Mouse (Mus musculus) neural tube, embryonic 13.5 days (tissue): Measurements from ENCODE around the gene Zfr2. TPM values are rescaled to one million over a fixed set of nuclear protein-coding genes. Genes with fewer than 3 reads are reported as not detected.

Experiments used
- ATAC-seq: fragments of 200-750 bp; cut with Nextera tagmentation; 2 replicates; pipeline ENCODE4 v1.8.0; 2017; ENCODE audit warnings: low read depth, mild to moderate bottlenecking, moderate TSS enrichment, moderate library complexity
- H3K27ac ChIP-seq: fragments of 300-500 bp; sonication (generic); replicated peaks from 2 replicates; pipeline ENCODE4 v1.5.1; 2015; ENCODE audit warnings: moderate library complexity, mild to moderate bottlenecking, inconsistent platforms
- H3K27me3 ChIP-seq: fragments of 300-500 bp; sonication (generic); 2 replicates; pipeline ENCODE4 v1.6.1; 2015; ENCODE audit warnings: mild to moderate bottlenecking, inconsistent platforms
- H3K36me3 ChIP-seq: fragments of 300-500 bp; sonication (generic); 2 replicates; pipeline ENCODE4 v1.6.1; 2015; ENCODE audit warnings: mild to moderate bottlenecking, inconsistent platforms
- H3K4me1 ChIP-seq: fragments of 300-500 bp; sonication (generic); replicated peaks from 2 replicates; pipeline ENCODE4 v1.6.1; 2015; ENCODE audit warnings: inconsistent platforms
- H3K4me2 ChIP-seq: fragments of 300-500 bp; sonication (generic); 2 replicates; pipeline ENCODE4 v1.6.1; 2015; ENCODE audit warnings: inconsistent platforms, mild to moderate bottlenecking, moderate library complexity
- H3K4me3 ChIP-seq: fragments of 300-500 bp; sonication (generic); 2 replicates; pipeline ENCODE4 v1.5.1; 2015; ENCODE audit warnings: mild to moderate bottlenecking, inconsistent platforms
- H3K9ac ChIP-seq: fragments of 300-500 bp; sonication (generic); 2 replicates; pipeline ENCODE4 v1.6.1; 2015; ENCODE audit warnings: moderate library complexity, mild to moderate bottlenecking, inconsistent platforms
- H3K9me3 ChIP-seq: fragments of 300-500 bp; sonication (generic); 2 replicates; pipeline ENCODE4 v1.6.1; 2016; ENCODE audit warnings: inconsistent platforms
- WGBS: fragments of 180-500 bp; shearing (Covaris S2); methylation state at CpG from one replicate; pipeline ENCODE4 v1.1.7; 2015; 5-methylcytosine and 5-hydroxymethylcytosine counted together
- polyA plus RNA-seq: library from polyadenylated mRNA; unstranded; fragments of >200 nt; fragmentation: Nextera tagmentation; extraction: Ambion mirVana; gene quantifications from 2 replicates; pipeline ENCODE4 v1.2.1, GENCODE M21; 2015

Zfr2 gene
- polyA plus RNA-seq, 1 experiment from 2014 or later: 21.7 TPM

- H3K9me3 ChIP-seq: peaks cover 7% of the 10 kb centered on the region; the same call in 1 of the 2 replicates
- no peak for ATAC-seq
- WGBS: 1% methylated on average over 62 of the region's 62 CpGs
- H3K27me3 ChIP-seq: peaks cover 80% of the 10 kb centered on the region
- H3K4me3 ChIP-seq: peak overlapping the region; percentile 47
- H3K36me3 ChIP-seq: peaks cover 18% of the 10 kb centered on the region
- no peak overlapping the region for H3K27ac ChIP-seq
- peak overlapping the region; percentile 73 for H3K4me2 ChIP-seq
- peak overlapping the region; percentile 69 for H3K9ac ChIP-seq
- H3K4me1 ChIP-seq: peaks cover 32% of the 10 kb centered on the region
Measured at GRCm38 (mm10) chr10:81257158-81258039, 24.4 kb downstream of the Zfr2 start.

DNA sequence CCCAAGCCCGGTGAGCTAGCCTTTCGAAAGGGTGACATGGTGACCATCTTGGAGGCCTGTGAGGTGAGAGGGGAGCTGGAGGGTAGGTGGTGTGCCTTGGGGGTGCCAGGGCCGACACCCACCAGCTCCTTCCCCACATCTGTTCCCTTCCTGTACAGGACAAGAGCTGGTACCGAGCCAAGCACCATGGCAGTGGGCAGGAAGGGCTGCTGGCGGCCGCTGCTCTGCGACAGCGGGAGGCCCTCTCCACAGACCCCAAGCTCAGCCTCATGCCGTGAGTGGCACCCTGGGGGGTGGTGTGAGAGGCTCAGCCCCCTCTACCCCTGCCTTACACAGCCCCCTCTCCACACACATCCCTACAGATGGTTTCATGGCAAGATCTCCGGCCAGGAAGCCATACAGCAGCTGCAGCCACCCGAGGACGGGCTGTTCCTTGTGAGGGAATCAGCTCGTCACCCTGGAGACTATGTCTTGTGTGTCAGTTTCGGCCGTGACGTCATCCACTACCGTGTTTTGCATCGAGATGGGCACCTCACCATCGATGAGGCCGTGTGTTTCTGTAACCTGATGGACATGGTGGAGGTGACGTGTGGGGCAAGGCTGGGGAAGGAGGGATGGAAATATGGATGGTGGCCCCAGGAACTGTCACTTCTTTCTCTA lies 26.4 kb downstream of the Zfr2 start:
- Histone ChIP-seq H3K27me3 (peaks cover 60% of the 10 kb centered on the region), H3K27ac (no peak overlapping the region), H3K4me3 (no peak overlapping the region), H3K9me3 (peaks cover 7% of the 10 kb centered on the region; the same call in 1 of the 2 replicates), H3K9ac (peak overlapping the region; percentile 41; the same call in 1 of the 2 replicates), H3K4me1 (peaks cover 24% of the 10 kb centered on the region), H3K36me3 (peaks cover 35% of the 10 kb centered on the region), H3K4me2 (peak overlapping the region; percentile 13; the same call in 1 of the 2 replicates)
- ATAC-seq: peak; percentile 13; the same call in 1 of the 2 replicates
- 40% methylated on average over 21 of the region's 21 CpGs for WGBS

DNA sequence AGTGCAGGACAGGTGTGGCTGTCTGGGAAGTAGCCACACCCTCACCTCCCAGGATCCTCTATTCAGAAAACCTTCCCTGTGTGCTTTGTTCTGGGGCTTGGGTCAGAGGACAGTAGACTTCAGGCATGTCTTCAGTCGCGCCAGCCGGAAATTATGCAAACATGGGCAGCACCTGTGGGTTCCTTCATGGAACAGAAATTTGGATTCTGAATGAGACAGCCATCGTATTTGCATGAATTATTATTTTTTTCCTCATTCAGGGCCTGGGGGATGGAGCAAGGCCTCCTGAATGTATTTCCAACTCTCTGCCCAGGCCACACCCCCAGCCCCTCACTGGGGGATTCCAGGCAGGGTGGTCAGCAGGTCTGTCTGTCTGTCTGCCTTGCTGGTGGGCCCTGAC lies 28.1 kb downstream of the Zfr2 start:
- Histone ChIP-seq H3K4me3 (no peak overlapping the region), H3K27ac (no peak overlapping the region), H3K9me3 (peaks cover 7% of the 10 kb centered on the region; the same call in 1 of the 2 replicates), H3K4me2 (no peak overlapping the region), H3K9ac (no peak overlapping the region), H3K4me1 (peaks cover 35% of the 10 kb centered on the region), H3K27me3 (peaks cover 49% of the 10 kb centered on the region), H3K36me3 (peaks cover 49% of the 10 kb centered on the region)
- ATAC-seq: no peak
- WGBS: 94% methylated on average over 4 of the region's 4 CpGs

DNA sequence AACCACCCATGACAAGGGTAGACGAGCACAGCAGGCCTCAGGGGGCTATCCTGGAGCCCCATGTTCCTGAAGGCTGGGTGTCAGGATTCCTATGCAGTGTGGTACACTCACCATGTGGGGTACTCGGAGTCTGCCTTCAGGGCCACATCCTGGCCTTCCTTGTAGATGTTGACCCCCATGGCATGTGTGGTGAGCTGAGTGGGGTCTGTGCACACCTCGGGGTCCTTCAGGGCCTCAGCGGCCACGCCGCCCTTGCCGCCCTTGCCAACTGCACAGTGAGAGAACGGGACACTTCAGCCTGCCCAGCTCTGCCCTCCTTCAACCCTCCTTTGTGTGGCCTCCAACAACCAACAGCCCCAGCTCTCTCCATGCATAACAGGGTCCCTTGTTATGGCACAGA lies 32.6 kb downstream of the Zfr2 start:
- ATAC-seq: no peak
- Histone ChIP-seq H3K4me1 (peaks cover 27% of the 10 kb centered on the region), H3K27me3 (peaks cover 3% of the 10 kb centered on the region; the same call in 1 of the 2 replicates), H3K9ac (peak overlapping the region; percentile 71), H3K4me3 (peak overlapping the region; percentile 60), H3K4me2 (peak overlapping the region; percentile 64), H3K9me3 (peaks cover 2% of the 10 kb centered on the region; the same call in 1 of the 2 replicates), H3K36me3 (peaks cover 52% of the 10 kb centered on the region), H3K27ac (no peak overlapping the region)
- 92% methylated on average over 8 of the region's 8 CpGs for WGBS

GRCm38 (mm10) chr10:81266211-81267105 lies 33.5 kb downstream of the Zfr2 start, which contains the start of the genes Mrpl54 and Apba3:
Gene Mrpl54 (minus strand): TSS chr10:81266934.
Gene Apba3 (plus strand): TSS chr10:81266960.
- Histone ChIP-seq H3K27me3 (no peaks in the 10 kb centered on the region), H3K9ac (peak within 1 kb of the TSS; percentile 71), H3K27ac (peak within 1 kb of the TSS; percentile 85), H3K4me1 (peaks cover 27% of the 10 kb centered on the region), H3K9me3 (no peaks in the 10 kb centered on the region), H3K36me3 (peaks cover 52% of the 10 kb centered on the region), H3K4me3 (peak within 1 kb of the TSS; percentile 60), H3K4me2 (peak within 1 kb of the TSS; percentile 76)
- ATAC-seq: peak; percentile 90
- under 1% methylated on average over 48 of the region's 48 CpGs for WGBS

GRCm38 (mm10) chr10:81268056-81268455 lies 35.1 kb downstream of the Zfr2 start:
- Histone ChIP-seq H3K9me3 (no peaks in the 10 kb centered on the region), H3K27ac (no peak overlapping the region), H3K36me3 (peaks cover 54% of the 10 kb centered on the region), H3K4me1 (peaks cover 27% of the 10 kb centered on the region), H3K4me2 (peak overlapping the region; percentile 76), H3K27me3 (no peaks in the 10 kb centered on the region), H3K9ac (peak overlapping the region; percentile 81), H3K4me3 (peak overlapping the region; percentile 54)
- WGBS: 6% methylated on average over 23 of the region's 23 CpGs
- ATAC-seq: peak; percentile 27

DNA sequence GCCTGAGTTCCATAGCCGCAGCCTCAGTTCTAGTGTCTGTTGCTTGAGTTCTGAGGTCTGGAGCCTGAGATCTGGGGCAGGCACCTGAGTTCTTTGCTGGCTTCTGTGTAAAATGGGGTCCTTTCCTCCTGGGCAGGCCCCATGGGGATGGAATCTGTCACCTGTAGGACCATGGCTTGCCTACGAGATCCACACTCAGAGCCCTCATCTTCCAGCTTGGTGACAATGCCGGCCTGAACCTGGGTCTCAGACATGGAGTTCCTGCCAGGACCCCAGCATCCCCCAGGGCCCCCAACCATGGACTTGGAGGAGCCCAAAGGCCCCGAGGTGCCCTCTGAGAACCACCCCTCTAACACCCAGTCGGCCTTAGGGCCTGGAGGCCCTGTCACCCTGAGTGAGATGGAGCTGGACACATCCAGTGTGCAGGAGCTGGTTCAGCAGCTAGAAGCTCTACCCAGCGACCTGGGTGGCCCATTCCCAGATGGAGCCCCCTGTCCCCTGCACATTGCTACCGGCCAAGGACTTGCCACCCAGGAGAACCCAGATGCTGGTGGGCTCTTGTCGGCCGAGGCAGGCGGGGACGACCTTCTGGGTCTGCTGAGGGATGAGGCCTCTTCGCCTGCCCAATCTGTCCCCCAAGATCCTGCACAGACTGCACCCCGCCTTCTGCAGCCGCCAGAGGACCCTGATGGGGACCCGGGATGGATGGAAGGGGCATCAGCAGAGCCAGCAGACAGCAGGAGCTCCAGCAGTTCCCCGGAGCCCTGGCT lies 35.9 kb downstream of the Zfr2 start:
- H3K9me3 ChIP-seq: no peaks in the 10 kb centered on the region
- WGBS: 84% methylated on average over 16 of the region's 16 CpGs

DNA sequence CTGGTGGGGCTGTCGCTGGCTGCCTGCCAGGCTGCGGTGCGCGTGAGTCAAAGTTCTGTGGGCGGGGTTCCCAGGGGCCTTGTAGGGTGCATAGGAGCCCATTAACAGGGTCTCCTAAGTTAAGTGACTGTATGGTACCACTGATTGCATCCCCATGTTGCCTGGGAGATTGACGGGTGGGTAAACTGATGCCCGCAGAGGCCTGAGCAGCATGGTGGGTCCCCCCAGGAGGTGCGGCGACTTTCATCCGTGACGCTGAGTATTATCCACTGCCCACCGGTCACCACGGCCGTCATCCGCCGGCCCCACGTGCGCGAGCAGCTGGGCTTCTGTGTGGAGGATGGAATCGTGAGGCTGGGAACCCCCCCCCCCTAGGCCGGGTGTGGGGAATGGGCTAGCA lies 39.4 kb downstream of the Zfr2 start:
- Histone ChIP-seq H3K27ac (no peak overlapping the region), H3K4me3 (no peak overlapping the region), H3K9me3 (no peaks in the 10 kb centered on the region), H3K9ac (no peak overlapping the region), H3K4me2 (no peak overlapping the region), H3K4me1 (peaks cover 12% of the 10 kb centered on the region), H3K27me3 (no peaks in the 10 kb centered on the region), H3K36me3 (peaks cover 38% of the 10 kb centered on the region)
- WGBS: 93% methylated on average over 21 of the region's 21 CpGs
- no peak for ATAC-seq

More for the DNA sequence above, 35.9 kb downstream of the Zfr2 start:
- Histone ChIP-seq H3K36me3 (peaks cover 55% of the 10 kb centered on the region), H3K27ac (no peak overlapping the region), H3K4me1 (peaks cover 27% of the 10 kb centered on the region), H3K4me3 (peak overlapping the region; percentile 54), H3K9ac (peak overlapping the region; percentile 81), H3K4me2 (peak overlapping the region; percentile 76), H3K27me3 (no peaks in the 10 kb centered on the region)
- no peak for ATAC-seq

DNA sequence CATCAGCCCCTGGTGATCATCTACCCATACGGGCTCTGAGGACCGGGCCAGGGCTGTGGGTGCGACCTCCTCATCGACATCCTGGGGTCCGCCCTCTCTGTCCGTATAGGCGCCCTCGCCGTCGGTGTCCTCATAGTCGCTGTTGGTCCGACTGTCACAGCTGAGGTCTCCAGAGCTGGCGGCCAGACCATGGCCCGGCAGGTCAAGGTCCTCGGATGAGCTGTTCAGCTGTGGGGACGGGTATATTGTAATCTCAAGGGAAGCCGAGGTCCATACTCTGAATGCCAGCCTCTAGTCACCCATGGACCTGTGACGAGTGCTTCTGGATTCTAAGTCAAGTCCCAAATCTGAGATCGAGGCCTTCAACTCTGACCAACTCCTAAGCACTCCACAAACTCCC lies 40.9 kb downstream of the Zfr2 start:
- Histone ChIP-seq H3K27me3 (no peaks in the 10 kb centered on the region), H3K4me3 (no peak overlapping the region), H3K36me3 (peaks cover 38% of the 10 kb centered on the region), H3K9ac (no peak overlapping the region), H3K27ac (no peak overlapping the region), H3K4me2 (no peak overlapping the region), H3K4me1 (peaks cover 5% of the 10 kb centered on the region), H3K9me3 (no peaks in the 10 kb centered on the region)
- ATAC-seq: no peak
- 94% methylated on average over 19 of the region's 19 CpGs for WGBS

- no peak overlapping the region for H3K4me3 ChIP-seq
- no peaks in the 10 kb centered on the region for H3K4me1 ChIP-seq
- no peak overlapping the region for H3K9ac ChIP-seq
- H3K27me3 ChIP-seq: peaks cover 27% of the 10 kb centered on the region
- no peak overlapping the region for H3K27ac ChIP-seq
- H3K4me2 ChIP-seq: no peak overlapping the region
- H3K36me3 ChIP-seq: peaks cover 13% of the 10 kb centered on the region
- ATAC-seq: no peak
- no peaks in the 10 kb centered on the region for H3K9me3 ChIP-seq
- 79% methylated on average over 22 of the region's 22 CpGs for WGBS
Measured at GRCm38 (mm10) chr10:81277676-81278075, 44.7 kb downstream of the Zfr2 start.

DNA sequence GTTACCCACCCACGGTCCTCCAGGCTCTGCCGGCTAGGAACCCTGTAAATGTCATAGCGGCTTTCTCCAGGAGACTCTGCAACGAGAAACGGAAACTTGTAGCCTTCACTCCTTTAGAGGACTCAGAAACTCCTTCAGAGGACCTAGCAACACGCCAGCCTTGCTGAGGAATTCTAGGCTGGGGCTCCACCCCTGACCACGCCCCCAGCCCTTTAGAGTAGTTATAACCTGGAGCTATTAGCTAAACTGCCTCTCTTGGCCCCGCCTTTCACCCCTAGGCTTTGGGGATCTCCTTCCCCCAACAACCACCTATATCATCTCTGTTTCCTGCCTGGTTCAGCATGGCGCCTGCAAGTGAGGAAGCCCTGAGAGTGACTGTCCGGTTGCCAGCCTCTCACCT lies 46.5 kb downstream of the Zfr2 start:
- peaks cover 46% of the 10 kb centered on the region for H3K27me3 ChIP-seq
- WGBS: 33% methylated on average over 10 of the region's 10 CpGs
- H3K4me3 ChIP-seq: no peak overlapping the region
- no peak for ATAC-seq
- no peak overlapping the region for H3K9ac ChIP-seq
- H3K4me1 ChIP-seq: no peaks in the 10 kb centered on the region
- no peak overlapping the region for H3K27ac ChIP-seq
- H3K4me2 ChIP-seq: no peak overlapping the region
- H3K9me3 ChIP-seq: no peaks in the 10 kb centered on the region
- no peaks in the 10 kb centered on the region for H3K36me3 ChIP-seq
